Mouse (Mus musculus) ES-E14 (cell line): ENCODE results near the gene Smchd1.

Source experiments
- CHD2 ChIP-seq: IDR thresholded peaks from 2 replicates; pipeline ENCODE4 v1.6.1; 2014; ENCODE audit warnings: mild to moderate bottlenecking, low read depth, low read length, inconsistent platforms
- HCFC1 ChIP-seq: IDR thresholded peaks from 2 replicates; pipeline ENCODE4 v1.6.1; 2012; ENCODE audit warnings: low read length, inconsistent platforms, borderline replicate concordance; ENCODE audit not compliant: insufficient read depth
- MAFK ChIP-seq: IDR thresholded peaks from 2 replicates; pipeline ENCODE4 v1.6.1; 2014; ENCODE audit warnings: mild to moderate bottlenecking, low read depth, low read length, inconsistent platforms; ENCODE audit not compliant: insufficient read depth

DNA sequence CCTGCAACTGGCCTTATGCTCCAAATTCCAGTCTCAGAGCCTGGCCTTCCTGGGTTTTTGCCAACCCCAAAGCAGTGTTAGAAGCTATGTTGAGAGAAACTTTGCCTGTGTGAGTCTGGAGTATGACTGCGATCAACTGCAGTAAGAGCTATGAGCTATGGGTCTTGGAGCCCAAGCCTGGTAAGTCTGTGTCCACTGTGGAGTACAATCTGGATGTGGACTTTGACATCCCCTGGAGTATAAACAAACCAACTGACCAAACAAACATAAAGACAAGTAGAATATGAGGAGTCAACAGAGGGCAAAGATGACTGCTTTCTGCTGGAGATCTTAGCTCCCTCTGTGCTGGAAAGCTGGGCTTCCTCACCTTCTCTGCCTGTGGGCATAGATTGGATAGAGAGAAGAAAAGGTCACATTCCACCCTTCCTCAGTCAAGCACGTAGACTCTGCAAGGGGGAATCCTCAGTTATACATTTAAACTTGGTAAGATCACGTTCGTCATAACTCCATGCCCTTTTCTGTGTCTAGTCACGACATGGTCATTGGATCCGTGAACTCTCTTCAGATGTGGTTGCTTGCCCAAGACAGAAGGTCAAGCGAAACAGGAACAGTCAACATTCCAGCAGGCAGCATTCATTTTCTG is 8.4 kb upstream of the Smchd1 start:
- no peak for TF ChIP-seq HCFC1
- TF ChIP-seq CHD2, result no peak
- TF ChIP-seq MAFK, result no peak
